Mouse (Mus musculus) neural tube, embryonic 13.5 days (tissue): ENCODE data around the gene Dixdc1. TPM values are rescaled to one million over a fixed set of nuclear protein-coding genes. Genes with fewer than 3 reads are reported as not detected.

ENCODE experiments used
- ATAC-seq: fragments of 200-750 bp; cut with Nextera tagmentation; 2 replicates; pipeline ENCODE4 v1.8.0; 2017; ENCODE audit warnings: low read depth, mild to moderate bottlenecking, moderate TSS enrichment, moderate library complexity
- H3K27ac ChIP-seq: fragments of 300-500 bp; sonication (generic); replicated peaks from 2 replicates; pipeline ENCODE4 v1.5.1; 2015; ENCODE audit warnings: moderate library complexity, mild to moderate bottlenecking, inconsistent platforms
- H3K27me3 ChIP-seq: fragments of 300-500 bp; sonication (generic); 2 replicates; pipeline ENCODE4 v1.6.1; 2015; ENCODE audit warnings: mild to moderate bottlenecking, inconsistent platforms
- H3K36me3 ChIP-seq: fragments of 300-500 bp; sonication (generic); 2 replicates; pipeline ENCODE4 v1.6.1; 2015; ENCODE audit warnings: mild to moderate bottlenecking, inconsistent platforms
- H3K4me1 ChIP-seq: fragments of 300-500 bp; sonication (generic); replicated peaks from 2 replicates; pipeline ENCODE4 v1.6.1; 2015; ENCODE audit warnings: inconsistent platforms
- H3K4me2 ChIP-seq: fragments of 300-500 bp; sonication (generic); 2 replicates; pipeline ENCODE4 v1.6.1; 2015; ENCODE audit warnings: inconsistent platforms, mild to moderate bottlenecking, moderate library complexity
- H3K4me3 ChIP-seq: fragments of 300-500 bp; sonication (generic); 2 replicates; pipeline ENCODE4 v1.5.1; 2015; ENCODE audit warnings: mild to moderate bottlenecking, inconsistent platforms
- H3K9ac ChIP-seq: fragments of 300-500 bp; sonication (generic); 2 replicates; pipeline ENCODE4 v1.6.1; 2015; ENCODE audit warnings: moderate library complexity, mild to moderate bottlenecking, inconsistent platforms
- H3K9me3 ChIP-seq: fragments of 300-500 bp; sonication (generic); 2 replicates; pipeline ENCODE4 v1.6.1; 2016; ENCODE audit warnings: inconsistent platforms
- WGBS: fragments of 180-500 bp; shearing (Covaris S2); methylation state at CpG from one replicate; pipeline ENCODE4 v1.1.7; 2015; 5-methylcytosine and 5-hydroxymethylcytosine counted together
- polyA plus RNA-seq: library from polyadenylated mRNA; unstranded; fragments of >200 nt; fragmentation: Nextera tagmentation; extraction: Ambion mirVana; gene quantifications from 2 replicates; pipeline ENCODE4 v1.2.1, GENCODE M21; 2015

Dixdc1 gene
- 31.8 TPM in 2 replicates for polyA plus RNA-seq

GRCm38 (mm10) chr9:50738914-50739870 is at the start of gene Dixdc1:
Gene Dixdc1, minus strand, starts transcription at chr9:50739517.
- peak within 1 kb of the TSS; percentile 64 for H3K4me2 ChIP-seq
- no peak within 1 kb of the TSS for H3K9ac ChIP-seq
- WGBS: 14% methylated on average over 36 of the region's 36 CpGs
- peak within 1 kb of the TSS; percentile 37 for H3K4me3 ChIP-seq
- no peaks in the 10 kb centered on the region for H3K9me3 ChIP-seq
- peak; percentile 98 for ATAC-seq
- no peak within 1 kb of the TSS for H3K27ac ChIP-seq
- H3K4me1 ChIP-seq: peaks cover 12% of the 10 kb centered on the region; the same call in 1 of the 2 replicates
- H3K27me3 ChIP-seq: no peaks in the 10 kb centered on the region
- no peaks in the 10 kb centered on the region for H3K36me3 ChIP-seq

GRCm38 (mm10) chr9:50782155-50782554 is 42.8 kb upstream of the Dixdc1 start:
- no peak for ATAC-seq
- H3K9me3 ChIP-seq: no peaks in the 10 kb centered on the region
- no peak overlapping the region for H3K9ac ChIP-seq

GRCm38 (mm10) chr9:50776162-50776760 is 36.9 kb upstream of the Dixdc1 start:
- peak overlapping the region; percentile 91 for H3K9ac ChIP-seq
- no peaks in the 10 kb centered on the region for H3K27me3 ChIP-seq
- H3K27ac ChIP-seq: peak overlapping the region; percentile 94
- WGBS: 60% methylated on average over 11 of the region's 11 CpGs
- H3K36me3 ChIP-seq: peaks cover 40% of the 10 kb centered on the region
- peaks cover 29% of the 10 kb centered on the region for H3K4me1 ChIP-seq
- ATAC-seq: no peak
- H3K9me3 ChIP-seq: no peaks in the 10 kb centered on the region
- H3K4me2 ChIP-seq: peak overlapping the region; percentile 85
- H3K4me3 ChIP-seq: peak overlapping the region; percentile 65

More at GRCm38 (mm10) chr9:50782155-50782554, 42.8 kb upstream of the Dixdc1 start:
- no peaks in the 10 kb centered on the region; the same call in 1 of the 2 replicates for H3K4me1 ChIP-seq
- no peak overlapping the region for H3K4me2 ChIP-seq
- peaks cover 82% of the 10 kb centered on the region for H3K36me3 ChIP-seq
- H3K27ac ChIP-seq: no peak overlapping the region
- no peaks in the 10 kb centered on the region for H3K27me3 ChIP-seq
- 76% methylated on average over 2 of the region's 2 CpGs for WGBS
- no peak overlapping the region for H3K4me3 ChIP-seq

DNA sequence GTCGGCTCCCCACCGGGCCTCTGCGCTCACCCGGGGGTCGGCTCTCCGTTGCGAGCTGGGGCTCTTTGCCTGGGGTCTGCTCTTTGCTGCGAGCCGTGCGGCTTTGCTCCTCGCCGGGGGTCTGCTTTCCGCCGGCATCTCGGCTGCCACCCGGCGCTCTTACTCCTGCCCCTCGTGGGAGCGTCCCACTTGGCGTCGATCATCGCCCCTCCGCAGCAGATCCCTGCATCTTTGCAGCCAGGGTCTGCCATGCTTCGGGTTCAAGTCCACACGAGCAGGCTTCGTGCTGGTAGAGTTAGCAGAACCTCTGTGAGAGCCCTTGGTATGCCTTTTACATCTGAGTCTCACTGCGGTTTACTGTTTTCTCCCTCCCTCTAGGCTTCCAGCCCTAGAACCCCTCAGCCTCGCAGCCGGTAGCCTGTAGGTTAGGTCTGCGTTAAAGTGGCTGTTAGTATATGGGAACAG is 36.4 kb upstream of the Dixdc1 start:
- Histone ChIP-seq H3K4me2 (peak overlapping the region; percentile 85), H3K4me3 (peak overlapping the region; percentile 65), H3K9ac (peak overlapping the region; percentile 91), H3K27me3 (no peaks in the 10 kb centered on the region), H3K4me1 (peaks cover 29% of the 10 kb centered on the region), H3K36me3 (peaks cover 34% of the 10 kb centered on the region), H3K9me3 (no peaks in the 10 kb centered on the region), H3K27ac (peak overlapping the region; percentile 94)
- WGBS: under 1% methylated on average over 30 of the region's 30 CpGs
- peak; percentile 68 for ATAC-seq

GRCm38 (mm10) chr9:50774991-50775612 is 35.8 kb upstream of the Dixdc1 start, which contains the start of the genes Alg9 and 1110032A03Rik:
Gene Alg9, plus strand, starts transcription at chr9:50775019.
Gene 1110032A03Rik, minus strand, starts transcription at chr9:50775520.
- Histone ChIP-seq H3K4me2 (peak within 1 kb of the TSS; percentile 85), H3K9me3 (no peaks in the 10 kb centered on the region), H3K27me3 (no peaks in the 10 kb centered on the region), H3K27ac (peak within 1 kb of the TSS; percentile 94), H3K36me3 (peaks cover 28% of the 10 kb centered on the region), H3K4me1 (peaks cover 29% of the 10 kb centered on the region), H3K9ac (peak within 1 kb of the TSS; percentile 91), H3K4me3 (peak within 1 kb of the TSS; percentile 65)
- ATAC-seq: peak; percentile 84
- WGBS: under 1% methylated on average over 44 of the region's 51 CpGs

DNA sequence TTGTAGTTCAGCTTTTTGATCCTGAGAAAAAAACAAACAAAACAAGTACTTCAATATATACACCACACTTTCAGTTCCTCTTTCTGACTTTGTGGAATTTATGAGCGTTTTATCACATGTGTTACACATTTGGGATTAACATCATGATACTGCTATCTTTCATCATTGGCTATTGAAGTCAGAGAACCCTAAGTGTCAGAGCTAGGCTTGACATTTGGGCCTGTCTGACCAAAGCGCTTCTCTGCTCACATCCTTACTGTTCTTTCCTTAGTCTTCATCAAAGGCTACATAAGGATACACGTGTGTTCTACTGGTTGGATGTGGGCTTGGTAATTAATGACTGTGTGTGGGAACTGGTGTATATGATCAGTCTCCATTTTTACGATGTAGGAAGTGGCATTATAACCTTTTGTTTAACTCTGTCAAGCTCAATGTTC is 34.7 kb upstream of the Dixdc1 start:
- H3K4me3 ChIP-seq: peak overlapping the region; percentile 65
- peaks cover 34% of the 10 kb centered on the region for H3K4me1 ChIP-seq
- peak overlapping the region; percentile 91 for H3K9ac ChIP-seq
- no peak for ATAC-seq
- H3K27ac ChIP-seq: peak overlapping the region; percentile 94
- no peaks in the 10 kb centered on the region for H3K27me3 ChIP-seq
- WGBS: 78% methylated on average over 4 of the region's 4 CpGs
- H3K36me3 ChIP-seq: peaks cover 18% of the 10 kb centered on the region
- H3K4me2 ChIP-seq: peak overlapping the region; percentile 85
- H3K9me3 ChIP-seq: no peaks in the 10 kb centered on the region

DNA sequence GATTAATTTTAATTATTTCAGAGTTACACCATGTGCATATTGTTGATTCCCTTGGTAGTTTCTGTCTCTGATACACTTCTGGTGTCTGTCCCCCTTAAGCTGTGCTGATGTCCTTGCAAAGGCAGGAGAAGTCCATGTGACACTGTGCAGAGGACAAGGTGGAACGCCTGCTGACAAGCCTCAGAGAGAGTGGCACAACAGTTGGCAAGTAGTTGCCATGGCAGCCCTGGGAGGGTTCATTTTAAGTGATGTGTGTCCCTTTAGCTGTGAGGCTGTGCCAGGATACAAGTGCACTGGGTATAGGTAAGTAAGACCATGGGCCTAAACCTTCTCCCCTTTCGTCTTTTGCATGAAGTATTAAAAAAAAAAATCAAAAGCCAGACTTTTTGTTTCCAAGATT is 30.7 kb upstream of the Dixdc1 start:
- 85% methylated on average over 2 of the region's 2 CpGs for WGBS
- Histone ChIP-seq H3K9ac (peak overlapping the region; percentile 26; the same call in 1 of the 2 replicates), H3K27me3 (no peaks in the 10 kb centered on the region), H3K4me3 (no peak overlapping the region), H3K4me1 (peaks cover 35% of the 10 kb centered on the region), H3K36me3 (peaks cover 11% of the 10 kb centered on the region), H3K9me3 (no peaks in the 10 kb centered on the region), H3K27ac (no peak overlapping the region), H3K4me2 (no peak overlapping the region)
- no peak for ATAC-seq

GRCm38 (mm10) chr9:50768107-50769002 is 29.0 kb upstream of the Dixdc1 start, which contains the start of gene Fdxacb1:
Gene Fdxacb1, plus strand, starts transcription at chr9:50768236.
- peak; percentile 96 for ATAC-seq

DNA sequence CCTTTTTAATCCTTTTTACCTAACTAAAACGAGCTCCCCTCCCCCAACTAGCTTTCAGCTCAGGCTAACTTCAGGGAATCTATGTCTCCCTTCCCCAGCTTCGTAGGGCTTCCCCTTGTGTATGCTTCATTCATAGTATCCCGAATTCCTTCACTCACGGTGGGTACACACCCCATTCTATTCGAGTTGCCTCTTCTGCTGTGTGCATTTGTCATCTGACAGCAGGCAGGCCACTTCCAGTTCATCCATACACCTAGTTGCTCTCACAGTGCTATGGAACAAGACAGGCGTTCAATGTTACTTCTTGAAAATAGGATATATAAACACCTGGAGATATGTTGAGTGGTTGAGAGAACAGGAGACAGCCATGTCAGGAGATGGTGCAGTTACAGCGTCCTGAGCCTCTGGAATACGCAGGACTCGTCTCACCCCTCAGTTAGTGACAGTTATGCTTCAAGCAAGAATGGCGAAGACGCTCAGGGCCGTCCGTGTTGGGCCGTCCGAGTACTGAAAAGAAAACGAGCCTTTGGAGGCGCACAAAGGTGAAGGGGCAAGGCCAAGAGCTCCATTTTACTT is 28.3 kb upstream of the Dixdc1 start:
- Histone ChIP-seq H3K9ac (peak overlapping the region; percentile 81), H3K4me1 (peaks cover 19% of the 10 kb centered on the region), H3K4me3 (peak overlapping the region; percentile 62), H3K4me2 (peak overlapping the region; percentile 72), H3K27me3 (no peaks in the 10 kb centered on the region), H3K9me3 (no peaks in the 10 kb centered on the region), H3K36me3 (peaks cover 11% of the 10 kb centered on the region), H3K27ac (peak overlapping the region; percentile 92)
- WGBS: 7% methylated on average over 17 of the region's 17 CpGs
- ATAC-seq: peak; percentile 71

More at GRCm38 (mm10) chr9:50768107-50769002, 29.0 kb upstream of the Dixdc1 start, which contains the start of gene Fdxacb1:
- Histone ChIP-seq H3K36me3 (peaks cover 11% of the 10 kb centered on the region), H3K4me1 (peaks cover 19% of the 10 kb centered on the region), H3K27me3 (no peaks in the 10 kb centered on the region), H3K9me3 (no peaks in the 10 kb centered on the region), H3K4me3 (peak within 1 kb of the TSS; percentile 62), H3K4me2 (peak within 1 kb of the TSS; percentile 72), H3K9ac (peak within 1 kb of the TSS; percentile 81), H3K27ac (peak within 1 kb of the TSS; percentile 92)
- whole genome bisulfite sequencing: 5% methylated on average over 59 of the region's 59 CpGs

DNA sequence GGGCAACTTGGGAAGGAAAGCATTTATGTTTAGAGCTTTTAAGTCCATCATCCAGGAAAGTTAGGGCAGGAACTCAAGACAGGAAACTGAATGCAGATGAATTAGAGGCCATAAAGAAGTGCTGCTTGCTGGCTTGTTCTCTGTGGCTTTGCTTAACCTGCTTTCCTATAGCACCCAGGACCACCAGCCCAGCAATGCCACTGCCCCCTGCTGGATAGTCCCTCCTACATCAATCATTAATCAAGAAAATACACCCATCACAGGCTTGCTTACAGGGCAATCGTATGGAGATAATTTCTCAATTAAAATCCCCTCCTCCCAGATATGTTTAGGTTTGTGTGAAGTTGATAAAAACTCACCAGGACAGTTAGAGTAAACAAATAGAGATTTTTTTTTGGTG is 24.0 kb upstream of the Dixdc1 start:
- H3K4me3 ChIP-seq: no peak overlapping the region
- no peak overlapping the region for H3K27ac ChIP-seq
- WGBS: 74% methylated on average over 1 of the region's 1 CpGs
- H3K9ac ChIP-seq: no peak overlapping the region
- H3K27me3 ChIP-seq: no peaks in the 10 kb centered on the region
- no peaks in the 10 kb centered on the region; the same call in 1 of the 2 replicates for H3K36me3 ChIP-seq
- no peak for ATAC-seq
- peaks cover 9% of the 10 kb centered on the region for H3K4me1 ChIP-seq
- H3K9me3 ChIP-seq: no peaks in the 10 kb centered on the region
- H3K4me2 ChIP-seq: no peak overlapping the region
